Mouse (Mus musculus) heart, embryonic 10.5 days (tissue): ENCODE data around the gene Oser1. TPM values are rescaled to one million over a fixed set of nuclear protein-coding genes. Genes with fewer than 3 reads are reported as not detected.

Experiments used
- DNase-seq: peaks from one replicate; pipeline ENCODE4 v3.0.0-alpha.2; 2017; ENCODE audit warnings: low spot score
- H3K27ac ChIP-seq: fragments of 300-500 bp; sonication (generic); 2 replicates; pipeline ENCODE4 v1.5.1; 2016; ENCODE audit warnings: mild to moderate bottlenecking
- H3K27me3 ChIP-seq: fragments of 300-500 bp; sonication (generic); 2 replicates; pipeline ENCODE4 v1.6.1; 2016; ENCODE audit warnings: mild to moderate bottlenecking; ENCODE audit not compliant: poor library complexity, insufficient read depth, severe bottlenecking
- H3K36me3 ChIP-seq: fragments of 300-500 bp; sonication (generic); 2 replicates; pipeline ENCODE4 v1.6.1; 2016; ENCODE audit warnings: mild to moderate bottlenecking, moderate library complexity
- H3K4me1 ChIP-seq: fragments of 300-500 bp; sonication (generic); 2 replicates; pipeline ENCODE4 v1.6.1; 2016; ENCODE audit warnings: mild to moderate bottlenecking
- H3K4me3 ChIP-seq: fragments of 300-500 bp; sonication (generic); 2 replicates; pipeline ENCODE4 v1.5.1; 2016; ENCODE audit warnings: mild to moderate bottlenecking, moderate library complexity
- H3K9me3 ChIP-seq: fragments of 300-500 bp; sonication (generic); 2 replicates; pipeline ENCODE4 v1.6.1; 2016; ENCODE audit warnings: mild to moderate bottlenecking, moderate library complexity
- WGBS: fragments of 180-500 bp; shearing (Covaris S2); methylation state at CpG from one replicate; pipeline ENCODE4 v1.1.7; 2016; 5-methylcytosine and 5-hydroxymethylcytosine counted together
- polyA plus RNA-seq: library from polyadenylated mRNA; unstranded; fragments of >200 nt; fragmentation: Nextera tagmentation; extraction: Ambion mirVana; gene quantifications from 2 replicates; pipeline ENCODE4 v1.2.1, GENCODE M21; 2016

Gene Oser1
- polyA plus RNA-seq, 1 experiment from 2014 or later: 74.3 TPM

GRCm38 (mm10) chr2:163392436-163392835, 32.1 kb downstream of the Oser1 start:
- Histone ChIP-seq H3K4me3 (peak overlapping the region; percentile 47), H3K36me3 (peaks cover 29% of the 10 kb centered on the region), H3K9me3 (no peaks in the 10 kb centered on the region), H3K4me1 (peaks cover 31% of the 10 kb centered on the region), H3K27ac (peak overlapping the region; percentile 91), H3K27me3 (no peaks in the 10 kb centered on the region)
- 34% methylated on average over 6 of the region's 6 CpGs for WGBS
- DNase-seq: no peak

- Histone ChIP-seq H3K27me3 (no peaks in the 10 kb centered on the region), H3K9me3 (no peaks in the 10 kb centered on the region), H3K27ac (peak overlapping the region; percentile 79), H3K36me3 (peaks cover 60% of the 10 kb centered on the region), H3K4me1 (peaks cover 65% of the 10 kb centered on the region), H3K4me3 (peak overlapping the region; percentile 37)
- whole genome bisulfite sequencing: 30% methylated on average over 15 of the region's 15 CpGs
- DNase-seq: no peak
Observed at GRCm38 (mm10) chr2:163386423-163387190, 37.9 kb downstream of the Oser1 start.

GRCm38 (mm10) chr2:163385126-163385525, 39.4 kb downstream of the Oser1 start:
- Histone ChIP-seq H3K9me3 (no peaks in the 10 kb centered on the region), H3K27me3 (no peaks in the 10 kb centered on the region), H3K4me3 (peak overlapping the region; percentile 15; the same call in 1 of the 2 replicates), H3K36me3 (peaks cover 62% of the 10 kb centered on the region), H3K4me1 (peaks cover 62% of the 10 kb centered on the region), H3K27ac (0 out of 2 replicates have a peak overlapping the region, but pooled peaks have one; percentile 36)
- DNase-seq: no peak
- WGBS: 68% methylated on average over 6 of the region's 6 CpGs

- Histone ChIP-seq H3K9me3 (no peaks in the 10 kb centered on the region), H3K36me3 (peaks cover 56% of the 10 kb centered on the region), H3K4me1 (peaks cover 84% of the 10 kb centered on the region), H3K27ac (no peak overlapping the region), H3K27me3 (peaks cover 10% of the 10 kb centered on the region), H3K4me3 (no peak overlapping the region)
- 82% methylated on average over 8 of the region's 8 CpGs for WGBS
- no peak for DNase-seq
Observed at GRCm38 (mm10) chr2:163381246-163381645, 43.3 kb downstream of the Oser1 start.

- Histone ChIP-seq H3K4me1 (peaks cover 85% of the 10 kb centered on the region), H3K36me3 (peaks cover 63% of the 10 kb centered on the region), H3K27ac (peak overlapping the region; percentile 85), H3K9me3 (no peaks in the 10 kb centered on the region), H3K4me3 (peak overlapping the region; percentile 34), H3K27me3 (peaks cover 29% of the 10 kb centered on the region)
- no peak for DNase-seq
- WGBS: 36% methylated on average over 5 of the region's 5 CpGs
Observed at GRCm38 (mm10) chr2:163379366-163379765, 45.1 kb downstream of the Oser1 start.

- peak overlapping the region; percentile 22; the same call in 1 of the 2 replicates for H3K4me3 ChIP-seq
- H3K27me3 ChIP-seq: peaks cover 33% of the 10 kb centered on the region
- no peak for DNase-seq
- peaks cover 69% of the 10 kb centered on the region for H3K36me3 ChIP-seq
- H3K27ac ChIP-seq: peak overlapping the region; percentile 67
- H3K4me1 ChIP-seq: peaks cover 70% of the 10 kb centered on the region
- WGBS: 36% methylated on average over 33 of the region's 33 CpGs
- H3K9me3 ChIP-seq: no peaks in the 10 kb centered on the region
Observed at GRCm38 (mm10) chr2:163376082-163376481, 48.4 kb downstream of the Oser1 start.

GRCm38 (mm10) chr2:163375468-163375867, 49.0 kb downstream of the Oser1 start:
- Histone ChIP-seq H3K4me1 (peaks cover 74% of the 10 kb centered on the region), H3K36me3 (peaks cover 70% of the 10 kb centered on the region), H3K27ac (peak overlapping the region; percentile 67), H3K27me3 (peaks cover 33% of the 10 kb centered on the region), H3K9me3 (no peaks in the 10 kb centered on the region), H3K4me3 (peak overlapping the region; percentile 22; the same call in 1 of the 2 replicates)
- 45% methylated on average over 35 of the region's 35 CpGs for WGBS
- DNase-seq: no peak

- Histone ChIP-seq H3K9me3 (no peaks in the 10 kb centered on the region), H3K4me3 (no peak overlapping the region), H3K36me3 (peaks cover 74% of the 10 kb centered on the region), H3K27ac (no peak overlapping the region), H3K27me3 (peaks cover 33% of the 10 kb centered on the region), H3K4me1 (peaks cover 74% of the 10 kb centered on the region)
- no peak for DNase-seq
- WGBS: 89% methylated on average over 1 of the region's 1 CpGs
Observed at GRCm38 (mm10) chr2:163372627-163373026, 51.9 kb downstream of the Oser1 start.

GRCm38 (mm10) chr2:163370175-163370574, 54.3 kb downstream of the Oser1 start:
- Histone ChIP-seq H3K27me3 (peaks cover 12% of the 10 kb centered on the region), H3K27ac (peak overlapping the region; percentile 62; the same call in 1 of the 2 replicates), H3K36me3 (peaks cover 63% of the 10 kb centered on the region), H3K4me3 (no peak overlapping the region), H3K4me1 (peaks cover 56% of the 10 kb centered on the region), H3K9me3 (no peaks in the 10 kb centered on the region)
- no peak for DNase-seq
- WGBS: 60% methylated on average over 4 of the region's 4 CpGs

GRCm38 (mm10) chr2:163364785-163365541, 59.5 kb downstream of the Oser1 start:
- Histone ChIP-seq H3K4me1 (peaks cover 75% of the 10 kb centered on the region), H3K4me3 (peak overlapping the region; percentile 31; the same call in 1 of the 2 replicates), H3K27me3 (no peaks in the 10 kb centered on the region), H3K36me3 (peaks cover 28% of the 10 kb centered on the region), H3K9me3 (no peaks in the 10 kb centered on the region), H3K27ac (peak overlapping the region; percentile 91)
- DNase-seq: no peak
- WGBS: 50% methylated on average over 18 of the region's 18 CpGs

GRCm38 (mm10) chr2:163362940-163363921, 61.3 kb downstream of the Oser1 start:
- H3K9me3 ChIP-seq: no peaks in the 10 kb centered on the region
- no peaks in the 10 kb centered on the region for H3K27me3 ChIP-seq
- peak overlapping the region; percentile 31 for H3K4me3 ChIP-seq
- peaks cover 80% of the 10 kb centered on the region for H3K4me1 ChIP-seq
- peak; percentile 85 for DNase-seq
- peak overlapping the region; percentile 91 for H3K27ac ChIP-seq
- H3K36me3 ChIP-seq: peaks cover 21% of the 10 kb centered on the region
- 26% methylated on average over 12 of the region's 12 CpGs for WGBS
